Mouse (Mus musculus) megakaryocyte progenitor cell, adult 5-6 weeks (primary cell): Measurements from ENCODE around the gene Pdp2. TPM values are rescaled to one million over a fixed set of nuclear protein-coding genes. Genes with fewer than 3 reads are reported as not detected.
"Not testable (repeated sequence)": the region's sequence is repeated elsewhere in the genome, so short reads cannot be mapped to it uniquely, and the experiment has no call there.

Experiments used
- ATAC-seq: replicated peaks from 2 replicates; pipeline ENCODE4 v1.8.0; 2016; ENCODE audit warnings: mild to moderate bottlenecking, moderate TSS enrichment, inconsistent platforms; ENCODE audit not compliant: poor library complexity
- total RNA-seq, 2 experiments: library from RNA; stranded (forward) in 1 of 2; stranded (reverse) in 1 of 2; fragments of 157-497, 149-512 nt in 1 of 2; fragments of 200-1000 nt in 1 of 2; gene quantifications; 2 replicates each; pipeline versions ENCODE4 v1.2.3 to v1.2.4; 2015 to 2017

Pdp2 gene
- total RNA-seq, 2 experiments from 2014 or later: 9.2 to 9.3 TPM

DNA sequence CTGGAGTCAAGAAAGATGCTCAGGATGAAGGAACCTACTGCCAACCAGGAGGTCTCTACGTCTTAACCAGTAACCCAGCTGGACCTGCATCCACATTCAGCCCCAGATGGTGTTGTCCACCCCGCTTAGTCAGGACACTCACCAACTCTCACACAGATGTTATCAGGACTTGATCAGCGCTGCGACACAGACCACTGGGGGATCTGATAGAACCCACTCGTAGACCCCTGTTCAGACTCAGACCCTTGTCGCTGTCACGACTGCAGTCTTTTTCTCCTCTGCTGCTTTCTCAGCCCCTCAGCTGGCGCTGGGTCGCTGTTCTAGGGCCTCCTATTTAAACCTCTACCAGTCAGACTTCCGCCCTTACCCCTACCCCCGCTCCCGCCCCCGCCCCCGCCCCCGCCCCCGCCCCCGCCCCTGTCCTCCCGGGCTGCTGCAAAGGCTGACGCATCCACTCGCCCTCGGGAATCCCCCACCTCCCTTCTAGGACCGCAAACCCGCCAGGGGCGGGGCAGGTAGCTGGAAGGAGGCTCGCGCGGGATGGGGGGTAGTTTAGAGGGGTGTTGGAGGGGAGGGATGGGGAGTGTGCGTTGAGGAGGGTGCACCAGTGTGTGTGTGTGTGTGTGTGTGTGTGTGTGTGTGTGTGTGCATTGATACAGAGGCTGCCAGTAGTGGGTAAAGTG, 39.9 kb downstream of the Pdp2 start, which contains the start of gene Rrad:
Gene Rrad, minus strand, starts transcription at position 347 of the 683 bp plus-strand sequence.
- peak; percentile 63 for ATAC-seq

DNA sequence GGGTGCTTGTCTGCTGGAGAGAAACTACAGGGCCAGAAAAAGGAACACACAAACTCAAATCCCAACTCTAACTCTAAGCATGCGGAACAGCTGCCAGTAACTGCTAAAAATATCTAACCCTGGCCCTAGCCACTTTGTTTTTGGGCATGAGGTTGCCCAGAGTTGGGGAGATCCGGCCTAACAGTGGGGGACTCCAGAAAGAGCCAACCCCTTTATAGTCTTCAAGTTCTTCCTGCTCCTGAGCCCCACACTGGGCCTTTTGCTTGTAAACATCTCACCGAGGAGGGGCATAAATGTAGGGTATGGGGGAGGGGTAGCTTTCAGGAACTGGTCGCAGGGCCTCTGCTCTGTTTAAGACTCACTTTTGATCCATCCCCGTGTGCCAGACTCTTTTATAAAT, 40.7 kb downstream of the Pdp2 start:
- 0 out of 2 replicates have a peak, but pooled peaks have one; percentile 3 for ATAC-seq

DNA sequence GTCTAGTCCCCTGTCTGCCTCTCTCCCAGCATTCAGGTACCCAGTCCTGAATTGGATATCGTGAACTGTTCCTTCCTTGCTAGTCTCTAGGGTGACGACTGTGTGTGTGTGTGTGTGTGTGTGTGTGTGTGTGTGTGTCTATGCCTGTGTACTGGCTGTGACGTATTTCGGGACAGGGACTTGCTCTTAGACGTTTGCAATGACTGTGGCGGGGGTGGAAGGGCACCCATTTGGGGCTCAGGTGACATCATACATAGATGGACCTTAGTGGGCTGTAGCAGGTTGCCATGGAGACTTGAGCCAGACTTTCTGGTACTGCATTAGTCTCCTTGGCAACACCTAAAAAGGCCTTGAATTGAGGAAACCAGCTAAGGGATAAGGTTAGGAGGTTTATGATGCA, 41.2 kb downstream of the Pdp2 start:
- no peak for ATAC-seq

DNA sequence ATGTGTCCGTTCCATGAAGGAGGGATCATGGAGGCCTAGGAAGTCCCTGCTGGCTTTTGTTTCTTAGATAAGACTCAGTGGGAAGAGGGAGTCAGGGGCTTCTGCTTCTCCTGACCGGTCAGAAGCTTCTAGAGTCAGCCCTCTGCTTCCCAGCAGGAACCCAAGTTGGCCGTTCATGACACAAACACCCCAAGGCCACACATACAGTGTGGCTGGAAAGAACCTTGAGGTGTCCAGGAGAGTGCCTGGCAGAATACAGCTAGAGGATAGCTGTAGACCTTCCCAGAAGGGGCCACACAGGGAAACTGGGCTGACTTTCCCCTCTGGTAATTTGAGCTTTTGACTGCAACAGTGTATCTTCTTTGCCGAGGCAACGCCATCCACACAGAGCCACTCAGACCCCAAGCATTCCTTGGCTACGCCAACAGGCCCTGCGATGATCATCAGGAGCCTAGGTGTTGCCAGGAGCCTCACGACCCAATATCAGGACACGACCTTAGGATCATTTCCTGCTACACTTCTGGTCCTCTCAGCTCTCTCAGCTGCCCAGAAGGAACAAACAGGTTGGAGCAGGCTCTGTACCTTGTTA, 42.0 kb downstream of the Pdp2 start:
- ATAC-seq: no peak

DNA sequence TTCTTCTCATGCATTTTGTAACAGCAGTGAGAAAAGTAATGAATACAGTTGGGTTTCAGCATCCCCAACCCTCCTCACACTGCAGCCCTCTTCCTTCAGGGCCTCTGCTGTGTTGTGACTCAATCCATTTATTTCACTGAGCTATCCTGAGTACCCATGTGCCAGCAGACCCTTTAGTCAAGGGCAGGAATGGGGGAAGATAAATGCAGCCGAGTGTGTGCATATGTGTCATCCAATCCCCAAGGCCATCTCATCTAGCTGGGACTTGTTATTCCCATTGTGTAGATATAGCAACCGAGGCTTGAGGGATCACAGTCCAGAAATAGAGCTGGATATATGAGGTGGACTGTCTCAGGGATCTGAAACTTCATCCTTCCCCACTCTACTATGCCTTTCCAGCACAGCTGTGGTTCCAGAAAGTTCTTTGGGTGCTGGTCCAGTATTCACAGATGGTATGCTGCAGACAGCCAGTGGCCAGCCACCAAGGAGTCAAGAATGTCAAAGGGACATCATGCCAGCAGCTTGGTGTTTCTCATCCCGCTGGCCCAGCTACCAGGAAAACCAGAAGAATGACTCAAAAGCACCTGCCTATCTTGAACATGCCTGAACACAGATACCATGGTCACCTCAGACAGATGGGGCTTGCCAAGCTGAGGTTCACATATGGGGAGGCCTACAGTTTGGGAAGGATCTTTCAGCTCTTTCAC, 43.9 kb downstream of the Pdp2 start:
- no peak for ATAC-seq

DNA sequence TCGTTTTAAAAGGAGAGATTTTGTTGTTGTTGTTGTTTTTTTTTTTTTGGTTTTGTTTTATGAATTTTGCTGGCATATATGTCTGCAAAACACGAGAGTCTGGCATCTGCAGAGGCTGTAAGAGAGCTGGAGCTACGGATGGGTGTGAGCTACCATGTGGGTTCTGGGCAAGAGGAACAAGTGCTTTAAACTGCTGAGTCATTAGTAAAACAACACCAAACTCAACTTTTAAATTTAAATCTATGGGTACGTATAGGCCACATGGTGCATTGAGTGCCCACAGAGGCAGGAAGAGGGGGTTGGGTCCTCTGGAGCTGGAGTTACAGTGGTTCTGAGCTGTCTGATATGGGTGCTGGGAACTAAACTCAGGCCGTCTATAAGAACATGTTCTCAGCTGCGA, 46.8 kb downstream of the Pdp2 start:
- no peak for ATAC-seq

DNA sequence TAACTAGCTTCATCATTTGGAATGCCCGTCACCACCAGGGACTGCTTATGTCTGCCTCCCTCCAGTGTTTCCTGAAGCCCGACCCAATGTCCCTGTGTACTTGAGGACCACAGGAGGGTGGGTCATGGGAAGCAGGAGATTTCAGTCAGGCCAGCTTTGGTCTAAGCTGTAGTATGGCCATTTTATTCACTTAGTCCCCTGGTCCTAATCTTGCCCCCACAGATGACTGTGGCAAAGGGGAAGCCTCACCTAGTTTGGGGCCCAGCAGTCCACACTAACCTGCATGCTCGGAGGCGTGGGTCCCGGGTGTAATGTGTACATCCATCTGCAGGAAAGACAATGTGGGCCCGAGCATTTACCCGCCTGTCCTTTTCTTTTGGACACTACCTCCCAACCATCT, 49.0 kb downstream of the Pdp2 start:
- no peak for ATAC-seq

DNA sequence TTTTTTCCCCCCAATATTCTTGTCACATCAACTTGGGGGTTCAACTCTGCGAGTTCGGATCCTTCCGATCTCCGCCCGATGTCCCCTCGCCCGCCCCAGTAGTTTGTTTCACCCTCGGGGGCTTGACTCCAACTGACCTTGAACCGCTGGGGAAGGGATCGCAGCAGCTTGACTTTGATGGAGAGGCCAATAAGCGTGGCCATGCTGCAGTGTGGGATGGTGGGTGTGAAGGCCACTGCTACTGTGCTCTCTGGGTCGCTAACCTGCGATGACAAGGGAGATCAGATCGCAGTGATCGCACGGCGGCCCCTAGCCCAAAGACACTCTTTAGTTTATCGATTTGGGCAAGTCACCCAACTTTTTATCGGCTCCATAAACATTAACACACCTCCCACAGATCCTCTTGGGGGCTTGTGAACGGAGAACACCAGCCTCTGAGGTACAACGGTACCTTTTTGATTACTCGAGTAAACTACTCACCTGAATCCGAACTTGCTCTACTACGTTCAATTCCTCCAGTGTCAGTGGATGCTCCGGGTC, 49.6 kb downstream of the Pdp2 start:
- ATAC-seq: no peak

DNA sequence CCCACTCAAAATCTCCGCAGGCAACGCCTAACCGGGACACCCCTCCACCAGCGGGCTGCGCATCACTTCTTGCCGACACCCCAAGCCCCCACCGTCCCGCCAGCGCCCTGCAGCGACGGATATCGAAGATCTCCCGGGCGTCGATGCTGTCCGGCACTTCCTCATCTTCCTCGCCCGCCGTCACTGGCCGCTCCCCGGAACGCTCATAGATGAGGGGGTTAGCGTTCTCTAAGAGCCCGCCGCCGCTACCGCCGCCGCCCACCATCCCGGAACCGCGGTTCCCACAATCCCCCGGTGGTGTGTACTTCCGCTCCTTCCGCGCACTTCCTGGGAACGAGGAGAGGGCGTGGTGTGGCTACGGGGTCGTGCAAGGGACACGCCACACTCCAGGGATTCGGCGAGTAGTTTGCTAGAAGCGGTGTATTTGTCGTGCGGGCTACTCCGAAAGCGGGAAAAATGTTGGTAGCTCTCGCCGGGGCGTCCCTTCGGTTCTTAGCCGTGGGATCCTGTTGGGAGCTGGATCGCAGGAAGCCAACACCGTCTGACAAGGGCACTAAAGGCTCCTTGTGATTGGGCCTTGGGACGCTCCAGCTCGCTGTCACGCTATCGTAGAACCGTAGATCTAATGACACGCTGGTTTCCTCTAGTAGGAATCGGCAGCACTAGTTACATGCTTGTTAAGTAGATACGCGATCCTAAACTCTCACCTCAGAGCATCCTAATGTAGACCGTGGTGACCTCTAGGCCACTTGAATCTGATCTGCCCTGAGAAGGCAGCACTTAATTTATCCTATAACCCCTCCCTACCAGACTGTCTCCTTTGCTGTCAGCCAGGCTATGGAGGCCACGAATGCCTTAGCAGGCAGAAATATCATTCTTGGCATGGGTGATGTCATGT, 50.4 kb downstream of the Pdp2 start, which contains the start of gene Ciao2b:
Gene Ciao2b, minus strand, starts transcription at position 540 of the 898 bp plus-strand sequence.
- peak; percentile 92 for ATAC-seq

DNA sequence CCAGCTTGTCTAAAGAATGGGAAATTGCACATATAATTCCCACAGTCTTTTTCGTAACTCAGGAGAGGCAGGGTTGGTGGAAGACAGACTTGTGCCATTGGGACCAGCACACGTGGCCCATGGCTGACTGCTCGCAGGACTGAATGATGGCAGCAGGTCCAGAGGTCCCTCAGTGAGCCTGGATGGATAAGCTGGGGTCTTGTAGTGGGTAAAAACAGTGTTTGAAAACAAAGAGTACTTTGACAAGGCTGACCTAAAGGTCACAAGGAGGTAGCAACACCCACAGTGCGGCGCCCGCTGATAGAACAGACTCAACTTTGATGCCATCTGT, 51.0 kb downstream of the Pdp2 start:
- peak; percentile 2; the same call in 1 of the 2 replicates for ATAC-seq

DNA sequence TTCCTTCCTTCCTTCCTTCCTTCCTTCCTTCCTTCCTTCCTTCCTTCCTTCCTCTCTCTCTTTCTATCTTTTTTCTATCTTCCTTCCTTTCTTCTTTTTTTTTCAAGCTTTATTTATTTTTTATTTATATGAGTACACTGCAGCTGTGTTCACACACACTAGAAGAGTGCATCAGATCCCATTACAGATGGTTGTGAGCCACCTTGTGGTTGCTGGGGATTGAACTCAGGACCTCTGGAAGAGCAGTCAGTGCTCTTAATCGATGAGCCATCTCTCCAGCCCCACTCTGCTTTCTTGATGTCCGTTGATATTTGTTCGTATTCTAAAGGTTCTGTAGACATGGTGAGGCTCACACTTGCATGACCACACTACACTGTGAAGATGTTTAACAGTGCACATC, 52.9 kb downstream of the Pdp2 start:
- ATAC-seq: not testable (repeated sequence)

Other genes with a start within 250 kb of the Pdp2 start
- gene Cmtm4, start 195.6 kb upstream of the Pdp2 start, total RNA-seq (2015): 0.79 and 0.85 TPM in 2 replicates
- gene Cmtm4, start 195.6 kb upstream of the Pdp2 start, total RNA-seq (2017): 0.84 and 0.87 TPM in 2 replicates
- 14.7 and 25.4 TPM in 2 replicates for gene Dync1li2, start 148.4 kb upstream of the Pdp2 start, total RNA-seq (2015)
- 46.5 and 52.6 TPM in 2 replicates for gene Dync1li2, start 148.4 kb upstream of the Pdp2 start, total RNA-seq (2017)
- not detected in 2 replicates for gene Terb1, start 81.5 kb upstream of the Pdp2 start, total RNA-seq (2015)
- gene Terb1, start 81.5 kb upstream of the Pdp2 start, total RNA-seq (2017): not detected in 2 replicates
- 60.1 and 69.1 TPM in 2 replicates for gene Nae1, start 56.8 kb upstream of the Pdp2 start, total RNA-seq (2015)
- gene Nae1, start 56.8 kb upstream of the Pdp2 start, total RNA-seq (2017): 74.4 and 88.3 TPM in 2 replicates
- gene Car7, start 56.8 kb upstream of the Pdp2 start, total RNA-seq (2015): not detected in 2 replicates
- 0.07 and 0.33 TPM in 2 replicates for gene Car7, start 56.8 kb upstream of the Pdp2 start, total RNA-seq (2017)
- gene Cdh16, start 32.9 kb downstream of the Pdp2 start, total RNA-seq (2015): not detected in 2 replicates
- not detected in 2 replicates for gene Cdh16, start 32.9 kb downstream of the Pdp2 start, total RNA-seq (2017)
- 0.76 and 1.2 TPM in 2 replicates for gene Rrad, start 39.9 kb downstream of the Pdp2 start, total RNA-seq (2015)
- 1.5 and 1.9 TPM in 2 replicates for gene Rrad, start 39.9 kb downstream of the Pdp2 start, total RNA-seq (2017)
- 12.0 and 15.7 TPM in 2 replicates for gene Ciao2b, start 50.5 kb downstream of the Pdp2 start, total RNA-seq (2015)
- 20.7 and 22.1 TPM in 2 replicates for gene Ciao2b, start 50.5 kb downstream of the Pdp2 start, total RNA-seq (2017)
- not detected in 2 replicates for gene Ces2a, start 142.6 kb downstream of the Pdp2 start, total RNA-seq (2015)
- not detected in 2 replicates for gene Ces2a, start 142.6 kb downstream of the Pdp2 start, total RNA-seq (2017)
- gene Ces2b, start 240.1 kb downstream of the Pdp2 start, total RNA-seq (2015): not detected in 2 replicates
- 0.20 and 0.21 TPM in 2 replicates for gene Ces2b, start 240.1 kb downstream of the Pdp2 start, total RNA-seq (2017)